Mouse (Mus musculus): ENCODE results near the gene Thra.
"Not testable (repeated sequence)": the region's sequence is repeated elsewhere in the genome, so short reads cannot be mapped to it uniquely, and the experiment has no call there.

The Thra gene

GRCm38 (mm10) chr11:98740393-98741050 is at the start of gene Thra:
Gene Thra (plus strand): TSS chr11:98740638.
- no peak for DNase-seq (ENCODE audit: low read depth, low spot score)

GRCm38 (mm10) chr11:98693201-98693600 is 47.2 kb upstream of the Thra start:
- DNase-seq (ENCODE audit: low read depth, low spot score): no peak

GRCm38 (mm10) chr11:98693746-98694145 is 46.7 kb upstream of the Thra start:
- no peak for DNase-seq (ENCODE audit: low read depth, low spot score)

GRCm38 (mm10) chr11:98694301-98694700 is 46.1 kb upstream of the Thra start:
- DNase-seq (ENCODE audit: low read depth, low spot score): no peak

GRCm38 (mm10) chr11:98695408-98695807 is 45.0 kb upstream of the Thra start:
- DNase-seq (ENCODE audit: low read depth, low spot score): no peak

- DNase-seq (ENCODE audit: low read depth, low spot score): no peak
Measured at GRCm38 (mm10) chr11:98696454-98697216, 43.8 kb upstream of the Thra start.

GRCm38 (mm10) chr11:98697225-98697624 is 43.2 kb upstream of the Thra start:
- DNase-seq (ENCODE audit: low read depth, low spot score): no peak

GRCm38 (mm10) chr11:98698849-98699640 is 41.4 kb upstream of the Thra start:
- no peak for DNase-seq (ENCODE audit: low read depth, low spot score)

GRCm38 (mm10) chr11:98699911-98700310 is 40.5 kb upstream of the Thra start:
- no peak for DNase-seq (ENCODE audit: low read depth, low spot score)

GRCm38 (mm10) chr11:98701213-98701670 is 39.2 kb upstream of the Thra start, which contains the start of gene Csf3:
Gene Csf3 (plus strand): TSS chr11:98701263.
- DNase-seq (ENCODE audit: low read depth, low spot score): no peak

- DNase-seq (ENCODE audit: low read depth, low spot score): no peak
Measured at GRCm38 (mm10) chr11:98702323-98702722, 38.1 kb upstream of the Thra start.

- DNase-seq (ENCODE audit: low read depth, low spot score): no peak
Measured at GRCm38 (mm10) chr11:98705021-98705420, 35.4 kb upstream of the Thra start.

GRCm38 (mm10) chr11:98707401-98708281 is 32.8 kb upstream of the Thra start:
- DNase-seq (ENCODE audit: low read depth, low spot score): no peak

- DNase-seq (ENCODE audit: low read depth, low spot score): no peak
Measured at GRCm38 (mm10) chr11:98708282-98708956, 32.0 kb upstream of the Thra start.

GRCm38 (mm10) chr11:98709001-98709741 is 31.3 kb upstream of the Thra start:
- peak; percentile 24 for DNase-seq (ENCODE audit: low read depth, low spot score)

GRCm38 (mm10) chr11:98710416-98711045 is 29.9 kb upstream of the Thra start:
- DNase-seq (ENCODE audit: low read depth, low spot score): no peak

- no peak for DNase-seq (ENCODE audit: low read depth, low spot score)
Measured at GRCm38 (mm10) chr11:98711046-98711434, 29.4 kb upstream of the Thra start.

GRCm38 (mm10) chr11:98712009-98712408 is 28.4 kb upstream of the Thra start:
- not testable (repeated sequence) for DNase-seq (ENCODE audit: low read depth, low spot score)

- no peak for DNase-seq (ENCODE audit: low read depth, low spot score)
Measured at GRCm38 (mm10) chr11:98713703-98714102, 26.7 kb upstream of the Thra start.

Measured in telencephalon, adult 2 months (tissue).